Mouse (Mus musculus): ENCODE results near the gene Tns1.
A peak's percentile ranks its signal among the peaks of the same experiment; 100 is the strongest.

Tns1 gene

GRCm38 (mm10) chr1:73929952-73930329 lies 194.3 kb downstream of the Tns1 start:
- peak in 1 of 2 experiments; percentile 21 for DNase-seq

GRCm38 (mm10) chr1:73929211-73929951 lies 194.9 kb downstream of the Tns1 start:
- peak in 1 of 2 experiments; percentile 39 for DNase-seq

- DNase-seq, result peak; percentile 70 to 81
Observed at GRCm38 (mm10) chr1:73928385-73928784, 195.9 kb downstream of the Tns1 start.

- no peak for DNase-seq
Observed at GRCm38 (mm10) chr1:73927819-73928218, 196.4 kb downstream of the Tns1 start.

GRCm38 (mm10) chr1:73926279-73926678 lies 198.0 kb downstream of the Tns1 start:
- DNase-seq, result no peak

GRCm38 (mm10) chr1:73924871-73925610 lies 199.2 kb downstream of the Tns1 start:
- DNase-seq, result no peak

GRCm38 (mm10) chr1:73924210-73924609 lies 200.0 kb downstream of the Tns1 start:
- no peak for DNase-seq

GRCm38 (mm10) chr1:73923185-73923584 lies 201.1 kb downstream of the Tns1 start:
- peak; percentile 54 to 78 for DNase-seq

- peak in 1 of 2 experiments; percentile 12 for DNase-seq
Observed at GRCm38 (mm10) chr1:73920701-73921100, 203.5 kb downstream of the Tns1 start.

- no peak for DNase-seq
Observed at GRCm38 (mm10) chr1:73919909-73920308, 204.3 kb downstream of the Tns1 start.

GRCm38 (mm10) chr1:73918001-73918400 lies 206.2 kb downstream of the Tns1 start:
- DNase-seq, result peak in 1 of 2 experiments; percentile 14

- peak in 1 of 2 experiments; percentile 16 for DNase-seq
Observed at GRCm38 (mm10) chr1:73916298-73916697, 208.0 kb downstream of the Tns1 start.

GRCm38 (mm10) chr1:73915218-73916070 lies 208.8 kb downstream of the Tns1 start:
- DNase-seq, result peak in 1 of 2 experiments; percentile 29

GRCm38 (mm10) chr1:73914076-73914475 lies 210.2 kb downstream of the Tns1 start:
- peak; percentile 10 to 23 for DNase-seq

GRCm38 (mm10) chr1:73913071-73914005 lies 210.9 kb downstream of the Tns1 start:
- peak; percentile 5 to 23 for DNase-seq

- DNase-seq, result peak; percentile 6 to 28
Observed at GRCm38 (mm10) chr1:73912466-73912865, 211.8 kb downstream of the Tns1 start.

GRCm38 (mm10) chr1:73911981-73912380 lies 212.3 kb downstream of the Tns1 start:
- DNase-seq, result peak; percentile 5 to 19

GRCm38 (mm10) chr1:73910701-73911100 lies 213.5 kb downstream of the Tns1 start:
- DNase-seq, result peak; percentile 6 to 25

GRCm38 (mm10) chr1:73910111-73910510 lies 214.1 kb downstream of the Tns1 start:
- DNase-seq, result peak; percentile 3 to 14

GRCm38 (mm10) chr1:73909191-73909983 lies 214.9 kb downstream of the Tns1 start:
- DNase-seq, result peak; percentile 8 to 19
